Mouse (Mus musculus): Measurements from ENCODE around the gene Srp54c. TPM values are rescaled to one million over a fixed set of nuclear protein-coding genes. Genes with fewer than 3 reads are reported as not detected.
A peak's percentile ranks its signal among the peaks of the same experiment; 100 is the strongest.
"Not testable (repeated sequence)": the region's sequence is repeated elsewhere in the genome, so short reads cannot be mapped to it uniquely, and the experiment has no call there.

The Srp54c gene
- 85.3 and 97.2 TPM in 2 replicates for polyA plus RNA-seq (2014; fragmentation: Nextera tagmentation; extraction: Ambion mirVana)

- H3K4me3 ChIP-seq (ENCODE audit: low read depth, low read length) = peak within 1 kb of the TSS; percentile 29
- not testable (repeated sequence) for H3K4me1 ChIP-seq (ENCODE audit: control insufficient read depth, insufficient read depth, low read length); DNase-seq (ENCODE audit: low spot score); H3K27me3 ChIP-seq (ENCODE audit: control insufficient read depth, insufficient read depth, low read length); H3K9me3 ChIP-seq (replicated peaks; ENCODE audit: control insufficient read depth, low read length); H3K9ac ChIP-seq (replicated peaks; ENCODE audit: low read length); H3K36me3 ChIP-seq (replicated peaks; ENCODE audit: control insufficient read depth, insufficient read depth, low read depth, low read length); H3K4me2 ChIP-seq (ENCODE audit: low read depth, low read length); H3K27ac ChIP-seq (replicated peaks; ENCODE audit: low read depth, low read length)
- no CpG with 5 or more reads among the region's 57 CpGs for WGBS
- ATAC-seq (replicated peaks; ENCODE audit: insufficient number of reproducible peaks, low FRiP score, low TSS enrichment, low read depth) = peak; percentile 98
These were observed at the start of gene Srp54c for GRCm38 (mm10) chr12:55229626-55230519. Srp54c (plus strand) TSS chr12:55230168.

GRCm38 (mm10) chr12:55187686-55188085 lies 42.3 kb upstream of the Srp54c start:
- H3K9ac ChIP-seq (replicated peaks; ENCODE audit: low read length); H3K36me3 ChIP-seq (replicated peaks; ENCODE audit: control insufficient read depth, insufficient read depth, low read depth, low read length); DNase-seq (ENCODE audit: low spot score); ATAC-seq (replicated peaks; ENCODE audit: insufficient number of reproducible peaks, low FRiP score, low TSS enrichment, low read depth); H3K4me1 ChIP-seq (ENCODE audit: control insufficient read depth, insufficient read depth, low read length); H3K27ac ChIP-seq (replicated peaks; ENCODE audit: low read depth, low read length); H3K27me3 ChIP-seq (ENCODE audit: control insufficient read depth, insufficient read depth, low read length); H3K4me3 ChIP-seq (ENCODE audit: low read depth, low read length); H3K9me3 ChIP-seq (replicated peaks; ENCODE audit: control insufficient read depth, low read length); H3K4me2 ChIP-seq (ENCODE audit: low read depth, low read length): not testable (repeated sequence)
- WGBS = no CpG with 5 or more reads among the region's 8 CpGs

- not testable (repeated sequence) for H3K4me1 ChIP-seq (ENCODE audit: control insufficient read depth, insufficient read depth, low read length); H3K4me2 ChIP-seq (ENCODE audit: low read depth, low read length); H3K27me3 ChIP-seq (ENCODE audit: control insufficient read depth, insufficient read depth, low read length); H3K9me3 ChIP-seq (replicated peaks; ENCODE audit: control insufficient read depth, low read length); ATAC-seq (replicated peaks; ENCODE audit: insufficient number of reproducible peaks, low FRiP score, low TSS enrichment, low read depth); H3K4me3 ChIP-seq (ENCODE audit: low read depth, low read length); H3K9ac ChIP-seq (replicated peaks; ENCODE audit: low read length); H3K36me3 ChIP-seq (replicated peaks; ENCODE audit: control insufficient read depth, insufficient read depth, low read depth, low read length); DNase-seq (ENCODE audit: low spot score); H3K27ac ChIP-seq (replicated peaks; ENCODE audit: low read depth, low read length)
- WGBS = no CpG with 5 or more reads among the region's 5 CpGs
These were observed 40.8 kb upstream of the Srp54c start for GRCm38 (mm10) chr12:55189127-55189526.

- H3K4me1 ChIP-seq (ENCODE audit: control insufficient read depth, insufficient read depth, low read length); H3K36me3 ChIP-seq (replicated peaks; ENCODE audit: control insufficient read depth, insufficient read depth, low read depth, low read length); H3K9ac ChIP-seq (replicated peaks; ENCODE audit: low read length); H3K4me2 ChIP-seq (ENCODE audit: low read depth, low read length); H3K27ac ChIP-seq (replicated peaks; ENCODE audit: low read depth, low read length); DNase-seq (ENCODE audit: low spot score); H3K27me3 ChIP-seq (ENCODE audit: control insufficient read depth, insufficient read depth, low read length); H3K4me3 ChIP-seq (ENCODE audit: low read depth, low read length); H3K9me3 ChIP-seq (replicated peaks; ENCODE audit: control insufficient read depth, low read length): not testable (repeated sequence)
- ATAC-seq (replicated peaks; ENCODE audit: insufficient number of reproducible peaks, low FRiP score, low TSS enrichment, low read depth) = peak; percentile 95
- no CpG with 5 or more reads among the region's 40 CpGs for WGBS
These were observed 30.7 kb upstream of the Srp54c start, which contains the start of gene 1700047I17Rik2 for GRCm38 (mm10) chr12:55199306-55199705. 1700047I17Rik2 (plus strand) TSS chr12:55199592.

GRCm38 (mm10) chr12:55199799-55200198 lies 30.2 kb upstream of the Srp54c start:
- not testable (repeated sequence) for H3K9ac ChIP-seq (replicated peaks; ENCODE audit: low read length); H3K4me2 ChIP-seq (ENCODE audit: low read depth, low read length); DNase-seq (ENCODE audit: low spot score); H3K4me3 ChIP-seq (ENCODE audit: low read depth, low read length); H3K9me3 ChIP-seq (replicated peaks; ENCODE audit: control insufficient read depth, low read length); H3K4me1 ChIP-seq (ENCODE audit: control insufficient read depth, insufficient read depth, low read length); H3K27ac ChIP-seq (replicated peaks; ENCODE audit: low read depth, low read length); H3K27me3 ChIP-seq (ENCODE audit: control insufficient read depth, insufficient read depth, low read length); H3K36me3 ChIP-seq (replicated peaks; ENCODE audit: control insufficient read depth, insufficient read depth, low read depth, low read length)
- peak; percentile 42; the same call in 1 of the 2 replicates for ATAC-seq (replicated peaks; ENCODE audit: insufficient number of reproducible peaks, low FRiP score, low TSS enrichment, low read depth)
- WGBS = no CpG with 5 or more reads among the region's 18 CpGs

- H3K27me3 ChIP-seq (ENCODE audit: control insufficient read depth, insufficient read depth, low read length); H3K9ac ChIP-seq (replicated peaks; ENCODE audit: low read length); H3K36me3 ChIP-seq (replicated peaks; ENCODE audit: control insufficient read depth, insufficient read depth, low read depth, low read length); DNase-seq (ENCODE audit: low spot score); ATAC-seq (replicated peaks; ENCODE audit: insufficient number of reproducible peaks, low FRiP score, low TSS enrichment, low read depth); H3K9me3 ChIP-seq (replicated peaks; ENCODE audit: control insufficient read depth, low read length); H3K27ac ChIP-seq (replicated peaks; ENCODE audit: low read depth, low read length); H3K4me2 ChIP-seq (ENCODE audit: low read depth, low read length); H3K4me1 ChIP-seq (ENCODE audit: control insufficient read depth, insufficient read depth, low read length); H3K4me3 ChIP-seq (ENCODE audit: low read depth, low read length): not testable (repeated sequence)
- WGBS = no CpG with 5 or more reads among the region's 6 CpGs
These were observed 17.0 kb upstream of the Srp54c start for GRCm38 (mm10) chr12:55212944-55213343.

- H3K27ac ChIP-seq (replicated peaks; ENCODE audit: low read depth, low read length); H3K4me1 ChIP-seq (ENCODE audit: control insufficient read depth, insufficient read depth, low read length); H3K4me2 ChIP-seq (ENCODE audit: low read depth, low read length); H3K9ac ChIP-seq (replicated peaks; ENCODE audit: low read length); H3K27me3 ChIP-seq (ENCODE audit: control insufficient read depth, insufficient read depth, low read length); ATAC-seq (replicated peaks; ENCODE audit: insufficient number of reproducible peaks, low FRiP score, low TSS enrichment, low read depth); DNase-seq (ENCODE audit: low spot score); H3K36me3 ChIP-seq (replicated peaks; ENCODE audit: control insufficient read depth, insufficient read depth, low read depth, low read length); H3K9me3 ChIP-seq (replicated peaks; ENCODE audit: control insufficient read depth, low read length): not testable (repeated sequence)
- peak overlapping the region; percentile 29 for H3K4me3 ChIP-seq (ENCODE audit: low read depth, low read length)
- 0% methylated on average over 8 of the region's 25 CpGs for WGBS
These were observed 523 bp downstream of the Srp54c start for GRCm38 (mm10) chr12:55230520-55230861.

GRCm38 (mm10) chr12:55242243-55242642 lies 12.3 kb downstream of the Srp54c start:
- WGBS = no CpG with 5 or more reads among the region's 8 CpGs
- not testable (repeated sequence) for H3K36me3 ChIP-seq (replicated peaks; ENCODE audit: control insufficient read depth, insufficient read depth, low read depth, low read length); H3K4me3 ChIP-seq (ENCODE audit: low read depth, low read length); H3K9me3 ChIP-seq (replicated peaks; ENCODE audit: control insufficient read depth, low read length); H3K27ac ChIP-seq (replicated peaks; ENCODE audit: low read depth, low read length); H3K4me2 ChIP-seq (ENCODE audit: low read depth, low read length); H3K9ac ChIP-seq (replicated peaks; ENCODE audit: low read length); DNase-seq (ENCODE audit: low spot score); H3K4me1 ChIP-seq (ENCODE audit: control insufficient read depth, insufficient read depth, low read length); H3K27me3 ChIP-seq (ENCODE audit: control insufficient read depth, insufficient read depth, low read length); ATAC-seq (replicated peaks; ENCODE audit: insufficient number of reproducible peaks, low FRiP score, low TSS enrichment, low read depth)
